Mouse (Mus musculus) testis, adult 2 months (tissue): ENCODE measurements around the gene Rimbp3.

Experiments
- CTCF ChIP-seq: fragments of 200-500 bp; IDR thresholded peaks from 2 replicates; pipeline ENCODE4 v1.5.1; 2012; ENCODE audit warnings: low read depth, mild to moderate bottlenecking, inconsistent platforms, low read length, moderate library complexity; ENCODE audit not compliant: control insufficient read depth, insufficient read depth, insufficient replicate concordance
- POLR2A ChIP-seq: fragments of 200-500 bp; IDR thresholded peaks from 2 replicates; pipeline ENCODE4 v1.6.1; 2012; ENCODE audit warnings: low read depth, mild to moderate bottlenecking, inconsistent platforms, low read length, moderate library complexity; ENCODE audit not compliant: control insufficient read depth

GRCm38 (mm10) chr16:17226496-17226895 lies 18.1 kb downstream of the Rimbp3 start:
- no peak for TF ChIP-seq POLR2A
- TF ChIP-seq CTCF = no peak
